Mouse (Mus musculus): ENCODE data around the gene Appl2. TPM values are rescaled to one million over a fixed set of nuclear protein-coding genes. Genes with fewer than 3 reads are reported as not detected.

The Appl2 gene
- polyA plus RNA-seq, 1 experiment from 2014 or later, result 40.5 TPM

GRCm38 (mm10) chr10:83644865-83645715, 3.4 kb downstream of the Appl2 start:
- peak; percentile 8; the same call in 1 of the 2 replicates for ATAC-seq
- WGBS, result 36% methylated on average over 16 of the region's 16 CpGs
- DNase-seq (ENCODE audit: low spot score), result peak; percentile 63
- Histone ChIP-seq H3K4me1 (ENCODE audit: insufficient read depth, low read depth, low read length) (peaks cover 23% of the 10 kb centered on the region; the same call in 1 of the 2 replicates), H3K4me2 (replicated peaks; ENCODE audit: low read depth, low read length) (no peak overlapping the region), H3K36me3 (ENCODE audit: insufficient read depth, low read length) (no peaks in the 10 kb centered on the region), H3K4me3 (ENCODE audit: low read depth, low read length) (no peak overlapping the region), H3K9me3 (ENCODE audit: low read length) (no peaks in the 10 kb centered on the region), H3K27ac (ENCODE audit: low read length) (0 out of 2 replicates have a peak overlapping the region, but pooled peaks have one; percentile 28), H3K9ac (replicated peaks; ENCODE audit: low read depth) (no peak overlapping the region), H3K27me3 (replicated peaks; ENCODE audit: insufficient read depth, low read length) (no peaks in the 10 kb centered on the region)
- 0 out of 2 replicates have a peak, but pooled peaks have one; percentile 11 for TF ChIP-seq EP300 (IDR thresholded peaks at IDR 0.05)
- TF ChIP-seq CTCF (IDR thresholded peaks at IDR 0.05), result no peak

- ATAC-seq (no peak), DNase-seq (ENCODE audit: low spot score) (no peak)
- Histone ChIP-seq H3K4me1 (ENCODE audit: insufficient read depth, low read depth, low read length) (peaks cover 23% of the 10 kb centered on the region; the same call in 1 of the 2 replicates), H3K4me2 (replicated peaks; ENCODE audit: low read depth, low read length) (no peak overlapping the region), H3K9ac (replicated peaks; ENCODE audit: low read depth) (no peak overlapping the region), H3K36me3 (ENCODE audit: insufficient read depth, low read length) (no peaks in the 10 kb centered on the region), H3K27me3 (replicated peaks; ENCODE audit: insufficient read depth, low read length) (no peaks in the 10 kb centered on the region), H3K9me3 (ENCODE audit: low read length) (no peaks in the 10 kb centered on the region), H3K27ac (ENCODE audit: low read length) (no peak overlapping the region), H3K4me3 (ENCODE audit: low read depth, low read length) (no peak overlapping the region)
- 52% methylated on average over 8 of the region's 8 CpGs for WGBS
- TF ChIP-seq EP300 (IDR thresholded peaks at IDR 0.05) (no peak), CTCF (IDR thresholded peaks at IDR 0.05) (no peak)
These were observed 4.4 kb downstream of the Appl2 start for GRCm38 (mm10) chr10:83644167-83644566.

- H3K4me1 ChIP-seq (ENCODE audit: insufficient read depth, low read depth, low read length), result peaks cover 15% of the 10 kb centered on the region; the same call in 1 of the 2 replicates
- no peak for ATAC-seq
- TF ChIP-seq CTCF (IDR thresholded peaks at IDR 0.05) (no peak), EP300 (IDR thresholded peaks at IDR 0.05) (no peak)
- no peaks in the 10 kb centered on the region for H3K36me3 ChIP-seq (ENCODE audit: insufficient read depth, low read length)
- no peak overlapping the region for H3K4me3 ChIP-seq (ENCODE audit: low read depth, low read length)
- WGBS, result 68% methylated on average over 3 of the region's 3 CpGs
- DNase-seq (ENCODE audit: low spot score), result peak; percentile 44
- no peaks in the 10 kb centered on the region for H3K27me3 ChIP-seq (replicated peaks; ENCODE audit: insufficient read depth, low read length)
- H3K9ac ChIP-seq (replicated peaks; ENCODE audit: low read depth), result no peak overlapping the region
- H3K9me3 ChIP-seq (ENCODE audit: low read length), result no peaks in the 10 kb centered on the region
- no peak overlapping the region for H3K4me2 ChIP-seq (replicated peaks; ENCODE audit: low read depth, low read length)
- H3K27ac ChIP-seq (ENCODE audit: low read length), result 0 out of 2 replicates have a peak overlapping the region, but pooled peaks have one; percentile 32
These were observed 6.9 kb downstream of the Appl2 start for GRCm38 (mm10) chr10:83641641-83642040.

- H3K36me3 ChIP-seq (ENCODE audit: insufficient read depth, low read length), result no peaks in the 10 kb centered on the region
- no peak overlapping the region for H3K4me2 ChIP-seq (replicated peaks; ENCODE audit: low read depth, low read length)
- H3K27ac ChIP-seq (ENCODE audit: low read length), result no peak overlapping the region
- no peaks in the 10 kb centered on the region for H3K9me3 ChIP-seq (ENCODE audit: low read length)
- no peak overlapping the region for H3K9ac ChIP-seq (replicated peaks; ENCODE audit: low read depth)
- no peak overlapping the region for H3K4me3 ChIP-seq (ENCODE audit: low read depth, low read length)
- DNase-seq (ENCODE audit: low spot score) (no peak), ATAC-seq (no peak)
- no peaks in the 10 kb centered on the region for H3K27me3 ChIP-seq (replicated peaks; ENCODE audit: insufficient read depth, low read length)
- peaks cover 8% of the 10 kb centered on the region; the same call in 1 of the 2 replicates for H3K4me1 ChIP-seq (ENCODE audit: insufficient read depth, low read depth, low read length)
- TF ChIP-seq EP300 (IDR thresholded peaks at IDR 0.05) (no peak), CTCF (IDR thresholded peaks at IDR 0.05) (no peak)
- WGBS, result 89% methylated on average over 10 of the region's 10 CpGs
These were observed 8.6 kb downstream of the Appl2 start for GRCm38 (mm10) chr10:83639881-83640386.

- peak; percentile 95 for DNase-seq (ENCODE audit: low spot score)
- Histone ChIP-seq H3K27ac (ENCODE audit: low read length) (peak overlapping the region; percentile 71), H3K36me3 (ENCODE audit: insufficient read depth, low read length) (no peaks in the 10 kb centered on the region), H3K4me3 (ENCODE audit: low read depth, low read length) (no peak overlapping the region), H3K4me1 (ENCODE audit: insufficient read depth, low read depth, low read length) (peaks cover 6% of the 10 kb centered on the region; the same call in 1 of the 2 replicates), H3K27me3 (replicated peaks; ENCODE audit: insufficient read depth, low read length) (no peaks in the 10 kb centered on the region), H3K9ac (replicated peaks; ENCODE audit: low read depth) (no peak overlapping the region), H3K4me2 (replicated peaks; ENCODE audit: low read depth, low read length) (no peak overlapping the region), H3K9me3 (ENCODE audit: low read length) (no peaks in the 10 kb centered on the region)
- WGBS, result 18% methylated on average over 6 of the region's 6 CpGs
- no peak; the same call in 1 of the 2 replicates for TF ChIP-seq EP300 (IDR thresholded peaks at IDR 0.05)
- TF ChIP-seq CTCF (IDR thresholded peaks at IDR 0.05), result peak; percentile 24; the same call in 1 of the 2 replicates
- ATAC-seq, result peak; percentile 94
These were observed 11.2 kb downstream of the Appl2 start for GRCm38 (mm10) chr10:83637295-83637694.

- Histone ChIP-seq H3K4me3 (ENCODE audit: low read depth, low read length) (no peak overlapping the region), H3K4me1 (ENCODE audit: insufficient read depth, low read depth, low read length) (no peaks in the 10 kb centered on the region), H3K9ac (replicated peaks; ENCODE audit: low read depth) (no peak overlapping the region), H3K4me2 (replicated peaks; ENCODE audit: low read depth, low read length) (no peak overlapping the region), H3K27me3 (replicated peaks; ENCODE audit: insufficient read depth, low read length) (no peaks in the 10 kb centered on the region), H3K27ac (ENCODE audit: low read length) (no peak overlapping the region), H3K9me3 (ENCODE audit: low read length) (no peaks in the 10 kb centered on the region), H3K36me3 (ENCODE audit: insufficient read depth, low read length) (peaks cover 4% of the 10 kb centered on the region; the same call in 1 of the 2 replicates)
- TF ChIP-seq EP300 (IDR thresholded peaks at IDR 0.05) (no peak), CTCF (IDR thresholded peaks at IDR 0.05) (no peak)
- DNase-seq (ENCODE audit: low spot score), result no peak
- 83% methylated on average over 2 of the region's 2 CpGs for WGBS
- no peak for ATAC-seq
These were observed 12.3 kb downstream of the Appl2 start for GRCm38 (mm10) chr10:83636191-83636590.
